Mouse (Mus musculus) intestine, postnatal 0 days (tissue): ENCODE measurements around the gene Hoxb7. TPM values are rescaled to one million over a fixed set of nuclear protein-coding genes. Genes with fewer than 3 reads are reported as not detected.

Experiments used
- ATAC-seq: fragments of 200-750 bp; cut with Nextera tagmentation; 2 replicates; pipeline ENCODE4 v1.8.0; 2017; ENCODE audit warnings: mild to moderate bottlenecking, moderate TSS enrichment, moderate library complexity
- H3K27ac ChIP-seq: fragments of 300-500 bp; sonication (generic); 2 replicates; pipeline ENCODE4 v1.5.1; 2014; ENCODE audit warnings: mild to moderate bottlenecking, low read depth, low read length, moderate library complexity
- H3K27me3 ChIP-seq: fragments of 300-500 bp; sonication (generic); replicated peaks from 2 replicates; pipeline ENCODE4 v1.6.1; 2014; ENCODE audit warnings: low read length, mixed read lengths; ENCODE audit not compliant: control insufficient read depth, insufficient read depth
- H3K36me3 ChIP-seq: fragments of 300-500 bp; sonication (generic); 2 replicates; pipeline ENCODE4 v1.6.1; 2014; ENCODE audit warnings: mild to moderate bottlenecking, moderate library complexity; ENCODE audit not compliant: control insufficient read depth, insufficient read depth
- H3K4me1 ChIP-seq: fragments of 300-500 bp; sonication (generic); replicated peaks from 2 replicates; pipeline ENCODE4 v1.6.1; 2014; ENCODE audit warnings: antibody characterized with exemption, low read length, mixed read lengths; ENCODE audit not compliant: control insufficient read depth, insufficient read depth
- H3K4me2 ChIP-seq: fragments of 300-500 bp; sonication (generic); replicated peaks from 2 replicates; pipeline ENCODE4 v1.6.1; 2014; ENCODE audit warnings: low read depth, mild to moderate bottlenecking, moderate library complexity
- H3K4me3 ChIP-seq: fragments of 300-500 bp; sonication (generic); 2 replicates; pipeline ENCODE4 v1.5.1; 2014; ENCODE audit warnings: low read depth, low read length
- H3K9ac ChIP-seq: fragments of 300-500 bp; sonication (generic); 2 replicates; pipeline ENCODE4 v1.6.1; 2014; ENCODE audit warnings: mild to moderate bottlenecking, low read depth, low read length
- H3K9me3 ChIP-seq: fragments of 300-500 bp; sonication (generic); 2 replicates; pipeline ENCODE4 v1.6.1; 2016; ENCODE audit warnings: mixed run types; ENCODE audit not compliant: control insufficient read depth
- CTCF ChIP-seq: sonication (generic); IDR thresholded peaks from 2 replicates; pipeline ENCODE4 v1.5.1; 2016; ENCODE audit warnings: low read depth, mild to moderate bottlenecking, control low read depth, antibody characterized with exemption, moderate library complexity
- WGBS: fragments of 180-500 bp; shearing (Covaris S2); extraction: QIAGEN DNeasy Blood & Tissue Kit; methylation state at CpG from one replicate; pipeline ENCODE4 v1.1.7; 2014; 5-methylcytosine and 5-hydroxymethylcytosine counted together
- polyA plus RNA-seq: library from polyadenylated mRNA; unstranded; fragments of >200 nt; fragmentation: Nextera tagmentation; extraction: Ambion mirVana; gene quantifications from 2 replicates; pipeline ENCODE4 v1.2.1, GENCODE M21; 2015

Gene Hoxb7
- polyA plus RNA-seq, 1 experiment from 2014 or later: 8.5 TPM

- Histone ChIP-seq H3K27me3 (peaks cover 21% of the 10 kb centered on the region), H3K4me2 (peak overlapping the region; percentile 66), H3K27ac (peak overlapping the region; percentile 78), H3K9ac (peak overlapping the region; percentile 37; the same call in 1 of the 2 replicates), H3K36me3 (no peaks in the 10 kb centered on the region), H3K4me1 (peaks cover 6% of the 10 kb centered on the region; the same call in 1 of the 2 replicates), H3K9me3 (no peaks in the 10 kb centered on the region), H3K4me3 (peak overlapping the region; percentile 31)
- 16% methylated on average over 35 of the region's 35 CpGs for WGBS
- no peak for TF ChIP-seq CTCF
- no peak for ATAC-seq
Observed at GRCm38 (mm10) chr11:96332618-96333032, 46.2 kb downstream of the Hoxb7 start.

GRCm38 (mm10) chr11:96333241-96334001, 47.0 kb downstream of the Hoxb7 start:
- Histone ChIP-seq H3K4me3 (peak overlapping the region; percentile 31), H3K27ac (peak overlapping the region; percentile 78), H3K9me3 (no peaks in the 10 kb centered on the region), H3K36me3 (no peaks in the 10 kb centered on the region), H3K4me2 (peak overlapping the region; percentile 66), H3K4me1 (peaks cover 6% of the 10 kb centered on the region; the same call in 1 of the 2 replicates), H3K9ac (peak overlapping the region; percentile 37; the same call in 1 of the 2 replicates), H3K27me3 (peaks cover 21% of the 10 kb centered on the region)
- 21% methylated on average over 17 of the region's 17 CpGs for WGBS
- no peak for TF ChIP-seq CTCF
- ATAC-seq: no peak

- no peaks in the 10 kb centered on the region for H3K9me3 ChIP-seq
- peaks cover 21% of the 10 kb centered on the region for H3K27me3 ChIP-seq
- 41% methylated on average over 2 of the region's 2 CpGs for WGBS
- peak overlapping the region; percentile 78; the same call in 1 of the 2 replicates for H3K27ac ChIP-seq
- H3K4me3 ChIP-seq: no peak overlapping the region; the same call in 1 of the 2 replicates
- no peak for ATAC-seq
- no peak overlapping the region for H3K9ac ChIP-seq
- TF ChIP-seq CTCF: no peak
- peak overlapping the region; percentile 66 for H3K4me2 ChIP-seq
- H3K4me1 ChIP-seq: peaks cover 6% of the 10 kb centered on the region; the same call in 1 of the 2 replicates
- no peaks in the 10 kb centered on the region; the same call in 1 of the 2 replicates for H3K36me3 ChIP-seq
Observed at GRCm38 (mm10) chr11:96334002-96334364, 47.6 kb downstream of the Hoxb7 start.

- H3K9me3 ChIP-seq: no peaks in the 10 kb centered on the region
- no peaks in the 10 kb centered on the region; the same call in 1 of the 2 replicates for H3K36me3 ChIP-seq
- no peak overlapping the region for H3K4me3 ChIP-seq
- H3K27ac ChIP-seq: no peak overlapping the region
- 0 out of 2 replicates have a peak, but pooled peaks cover 8% of the 10 kb centered on the region for H3K4me1 ChIP-seq
- no peak for ATAC-seq
- 0 out of 2 replicates have a peak overlapping the region, but pooled peaks have one; percentile 2 for H3K4me2 ChIP-seq
- TF ChIP-seq CTCF: no peak
- no peak overlapping the region for H3K9ac ChIP-seq
- peaks cover 24% of the 10 kb centered on the region for H3K27me3 ChIP-seq
- 30% methylated on average over 3 of the region's 3 CpGs for WGBS
Observed at GRCm38 (mm10) chr11:96334998-96335397, 48.6 kb downstream of the Hoxb7 start.

GRCm38 (mm10) chr11:96336597-96336996, 50.2 kb downstream of the Hoxb7 start:
- no peak for ATAC-seq
- WGBS: 32% methylated on average over 2 of the region's 2 CpGs
- H3K4me1 ChIP-seq: 0 out of 2 replicates have a peak, but pooled peaks cover 9% of the 10 kb centered on the region
- TF ChIP-seq CTCF: no peak
- no peaks in the 10 kb centered on the region for H3K9me3 ChIP-seq
- H3K4me3 ChIP-seq: no peak overlapping the region
- no peak overlapping the region for H3K9ac ChIP-seq
- no peak overlapping the region for H3K27ac ChIP-seq
- H3K27me3 ChIP-seq: peaks cover 34% of the 10 kb centered on the region
- H3K36me3 ChIP-seq: no peaks in the 10 kb centered on the region; the same call in 1 of the 2 replicates
- no peak overlapping the region for H3K4me2 ChIP-seq

GRCm38 (mm10) chr11:96337026-96337425, 50.6 kb downstream of the Hoxb7 start:
- Histone ChIP-seq H3K27ac (no peak overlapping the region), H3K4me3 (no peak overlapping the region), H3K9ac (no peak overlapping the region), H3K9me3 (no peaks in the 10 kb centered on the region), H3K36me3 (no peaks in the 10 kb centered on the region; the same call in 1 of the 2 replicates), H3K27me3 (peaks cover 31% of the 10 kb centered on the region), H3K4me2 (no peak overlapping the region), H3K4me1 (0 out of 2 replicates have a peak, but pooled peaks cover 6% of the 10 kb centered on the region)
- 59% methylated on average over 6 of the region's 6 CpGs for WGBS
- no peak for ATAC-seq
- no peak for TF ChIP-seq CTCF
